Comparison of ENCODE assay signal across 10 mouse cellular contexts in the genomic region with DNA sequence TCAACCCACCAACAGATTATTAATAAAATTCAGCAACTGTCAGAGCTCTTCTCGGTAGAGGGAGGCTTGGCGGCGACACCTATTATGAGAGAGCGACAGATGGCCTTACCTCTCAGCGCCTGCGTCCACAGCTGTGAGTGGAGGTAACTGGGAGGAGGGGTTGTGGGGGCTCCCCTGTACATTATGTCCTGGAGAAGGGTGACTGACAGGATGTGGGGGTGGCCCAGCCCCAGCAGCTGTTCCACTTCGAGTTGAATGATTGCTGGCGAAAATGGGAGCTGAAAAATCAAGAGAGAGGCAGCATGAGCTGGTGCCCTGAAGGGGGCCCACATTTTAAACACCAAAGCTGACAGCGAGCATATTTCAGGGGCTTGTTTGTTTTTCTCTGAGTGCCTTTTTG.
DNase-seq lines count a peak whose midpoint lies in the region.
"Had no signal": no experiment of that assay in that cellular context is flagged by ENCODE, and none has a peak within 500 bp of the region (broad histone marks: within the 10 kb centered on the region; RNA-seq: fewer than 3 reads in every experiment).

No protein-coding gene starts in this region.

- DNase-seq in cerebellum, postnatal 10 days = peak; percentile 47 to 60
- no peak for DNase-seq in cerebellum, adult 9-10 months
- peak; percentile 41 to 53 for DNase-seq in right cerebral cortex, adult 2 months (ENCODE audit: low spot score in 2 of 2)
- DNase-seq in right cerebral cortex, postnatal 14 days = no peak
- DNase-seq in layer of hippocampus, adult 8-10 months (ENCODE audit: low spot score in 2 of 2) = peak; percentile 74 to 77
- peak; percentile 26 for DNase-seq in thymus, postnatal 25 days
- no peak for DNase-seq in T-cell, adult 2 months (ENCODE audit: low spot score)
- DNase-seq in natural killer cell, adult 2 months (ENCODE audit: low spot score in 2 of 2) = no peak
- DNase-seq: B cell, adult 2 months; gastrocnemius, postnatal 10 days had no signal

Comparison
In these comparisons a context has a peak if more than half of its experiments do, and no peak if none do; other contexts are left out.
1. DNase-seq: peak in cerebellum, postnatal 10 days (2 of 2), right cerebral cortex, adult 2 months (2 of 2), layer of hippocampus, adult 8-10 months (2 of 2) and thymus, postnatal 25 days (single experiment); none in cerebellum, adult 9-10 months (single experiment), right cerebral cortex, postnatal 14 days (single experiment), T-cell, adult 2 months (single experiment) and natural killer cell, adult 2 months (0 of 2).